Mouse (Mus musculus) liver, embryonic 14.5 days (tissue): ENCODE measurements around the gene Lcn2.

ENCODE experiments used
- CTCF ChIP-seq: IDR thresholded peaks from 2 replicates; pipeline ENCODE4 v1.5.1; 2016; ENCODE audit warnings: antibody characterized with exemption, low read depth, control low read depth
- EP300 ChIP-seq: IDR thresholded peaks from 2 replicates; pipeline ENCODE4 v1.6.1; 2016; ENCODE audit warnings: antibody characterized with exemption, low read depth

GRCm38 (mm10) chr2:32420647-32421046, 32.6 kb upstream of the Lcn2 start:
- no peak for TF ChIP-seq CTCF
- TF ChIP-seq EP300: no peak
